Mouse (Mus musculus): ENCODE measurements around the gene Snx10.

Gene Snx10

DNA sequence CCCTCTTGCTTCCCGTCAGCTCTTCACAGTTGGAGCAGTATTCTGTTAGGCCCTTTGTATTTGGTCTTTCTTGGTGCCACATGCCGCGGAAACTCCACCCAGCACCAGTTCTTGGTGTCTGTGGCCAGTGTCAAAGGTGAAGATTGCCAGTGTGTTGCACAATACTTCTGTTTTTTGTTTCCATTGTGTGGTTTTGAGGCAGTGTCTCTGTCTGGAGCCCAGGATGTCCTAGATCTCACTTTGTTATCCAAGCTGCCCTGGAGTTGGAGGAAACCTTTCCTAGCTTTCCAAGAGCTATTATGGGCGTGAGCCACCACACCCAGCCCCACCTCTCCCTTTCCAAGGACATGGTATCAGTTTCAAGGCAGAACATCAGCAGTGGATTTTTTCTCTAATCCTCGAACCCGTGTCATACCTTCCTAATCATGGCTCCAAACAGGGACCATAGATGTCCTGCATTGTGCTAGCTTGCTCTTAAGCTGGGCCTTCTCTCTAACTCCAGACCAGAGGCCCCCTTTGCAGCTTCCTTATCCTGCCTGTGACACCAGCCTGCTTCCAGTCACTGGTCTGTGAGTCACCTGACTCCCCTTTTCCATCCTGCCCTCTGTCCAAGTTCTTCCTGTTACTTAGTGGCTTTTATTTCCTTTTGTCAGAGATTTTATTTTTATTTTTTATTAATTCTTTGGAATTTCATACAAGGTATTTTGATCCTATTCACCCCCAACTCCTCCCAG lies 9.9 kb downstream of the Snx10 start:
- peak; percentile 25 to 50 for DNase-seq

DNA sequence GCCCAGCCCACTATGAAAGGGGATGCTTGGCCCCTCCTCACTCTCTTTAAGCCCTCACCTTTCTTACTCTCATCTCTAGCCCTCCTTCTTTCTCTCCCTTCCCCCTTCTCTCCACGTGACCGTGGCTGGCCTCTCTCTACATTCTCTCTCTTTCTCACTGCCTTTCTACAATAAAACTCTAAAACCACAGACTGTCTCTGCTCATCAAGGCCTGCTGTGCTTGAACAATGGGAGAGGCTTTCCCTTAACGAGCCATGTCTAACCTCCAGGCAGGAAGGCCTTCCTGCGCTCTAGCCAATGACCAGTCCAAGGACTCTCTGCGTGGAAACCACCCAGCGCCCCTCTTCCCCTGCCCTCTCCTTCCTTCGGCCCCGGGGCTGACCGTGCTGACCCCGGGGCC lies 11.9 kb downstream of the Snx10 start:
- no peak for DNase-seq

DNA sequence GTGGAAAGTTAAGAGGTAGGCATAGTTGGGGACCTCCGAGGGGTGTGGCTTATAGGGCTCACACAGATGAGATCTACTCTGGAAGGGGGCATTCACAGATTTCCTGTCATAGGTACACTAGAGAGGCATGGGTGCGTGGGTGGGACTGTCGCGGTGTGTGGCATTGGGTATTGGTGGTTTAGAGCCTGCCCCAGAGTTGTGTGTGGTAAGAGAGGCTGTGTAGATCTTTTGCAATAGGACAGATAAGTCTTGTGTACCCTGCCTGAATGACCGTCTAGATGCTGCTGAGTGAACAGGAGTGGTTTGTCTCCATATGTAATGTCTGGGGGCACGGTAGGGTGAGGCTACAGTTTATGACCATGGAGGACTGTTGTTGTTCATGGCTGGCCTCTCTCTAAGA lies 16.8 kb downstream of the Snx10 start:
- no peak for DNase-seq

DNA sequence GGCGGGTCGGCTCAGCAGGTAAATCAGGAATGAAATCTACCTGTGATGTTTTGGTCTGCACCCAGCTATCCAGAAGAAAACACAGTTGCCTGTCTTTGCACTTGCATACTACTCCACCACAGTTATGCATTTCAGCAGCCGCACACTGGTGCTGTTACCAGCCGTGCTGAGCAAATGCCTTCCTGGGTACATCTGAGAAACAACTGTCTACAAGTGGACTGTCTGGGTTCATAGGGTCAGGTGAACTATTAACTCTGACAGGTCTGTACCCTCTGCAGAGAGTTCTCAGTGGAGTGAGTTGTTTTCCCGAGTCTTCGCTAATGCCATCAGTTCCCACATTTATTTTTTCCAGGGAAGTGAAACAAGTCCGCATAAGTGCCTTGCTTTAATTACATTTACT lies 17.7 kb downstream of the Snx10 start:
- DNase-seq: no peak

DNA sequence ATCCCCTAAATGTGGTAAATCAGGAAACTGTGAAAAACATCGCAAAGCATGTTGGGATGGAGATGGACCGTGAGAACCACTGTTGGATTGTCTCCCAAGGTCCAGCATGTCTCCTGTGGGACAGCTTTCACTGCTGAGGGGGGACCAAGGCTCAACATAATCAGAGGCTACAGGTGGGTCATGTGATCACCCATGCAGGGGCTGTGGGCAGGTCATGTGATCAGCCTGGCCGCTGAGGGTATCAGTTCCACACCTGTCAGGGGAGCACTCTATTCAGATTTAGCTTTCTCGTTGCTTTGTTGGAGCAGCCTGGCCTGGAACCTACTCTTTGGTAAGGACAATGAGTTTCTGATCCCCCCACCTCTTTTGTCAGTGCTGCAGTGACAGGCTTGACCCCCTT lies 18.4 kb downstream of the Snx10 start:
- DNase-seq: no peak

DNA sequence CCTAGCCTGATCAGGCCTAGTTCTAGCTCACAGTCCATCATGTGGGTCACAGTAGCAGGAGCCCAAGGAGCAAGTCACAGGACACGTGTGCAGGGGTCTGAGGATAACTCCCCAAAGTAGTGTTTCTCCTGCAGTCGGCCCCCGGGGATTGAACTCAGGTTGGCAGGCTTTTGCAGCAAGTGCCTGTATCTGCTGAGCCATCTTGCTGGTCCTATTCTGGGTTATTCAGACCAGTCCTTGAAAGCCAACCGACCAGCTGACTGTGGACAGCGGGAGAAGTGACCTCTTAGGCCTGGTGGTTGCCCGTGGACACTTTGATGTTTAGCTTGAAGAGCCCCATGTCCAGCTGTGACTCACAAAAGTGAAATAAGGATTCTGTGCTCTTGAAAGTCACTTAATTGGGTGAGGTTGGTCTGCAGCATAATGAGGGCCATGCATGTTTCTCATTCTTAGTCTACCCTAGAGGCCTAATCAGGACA lies 20.0 kb downstream of the Snx10 start:
- no peak for DNase-seq

DNA sequence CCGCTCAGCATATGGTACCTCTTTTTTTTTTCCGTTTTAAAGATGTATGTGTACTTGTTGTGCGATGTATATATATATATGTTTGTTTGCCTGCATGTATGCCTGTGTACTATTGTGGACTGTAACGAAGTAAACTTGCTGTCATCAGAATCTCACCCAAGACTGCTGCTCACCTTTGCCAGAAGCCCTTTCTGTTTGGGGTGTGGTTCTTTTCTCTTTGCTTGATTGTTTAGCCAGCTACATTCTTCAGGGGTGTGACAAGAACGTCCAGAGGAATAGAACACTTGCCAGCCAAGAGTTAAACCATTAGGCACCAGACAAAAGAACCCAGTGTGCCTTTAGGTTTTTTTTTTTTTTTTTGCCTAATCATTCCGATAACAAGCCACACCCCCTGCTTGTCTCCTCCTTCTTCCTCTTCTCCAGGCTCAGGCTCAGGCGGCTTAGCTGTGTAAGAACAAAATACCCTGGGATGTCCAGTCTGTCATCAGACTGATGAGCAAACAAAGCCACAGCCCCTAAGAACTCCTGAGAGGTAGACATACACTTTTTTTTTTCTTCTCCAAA lies 20.5 kb downstream of the Snx10 start:
- DNase-seq: peak in 1 of 2 experiments; percentile 49

DNA sequence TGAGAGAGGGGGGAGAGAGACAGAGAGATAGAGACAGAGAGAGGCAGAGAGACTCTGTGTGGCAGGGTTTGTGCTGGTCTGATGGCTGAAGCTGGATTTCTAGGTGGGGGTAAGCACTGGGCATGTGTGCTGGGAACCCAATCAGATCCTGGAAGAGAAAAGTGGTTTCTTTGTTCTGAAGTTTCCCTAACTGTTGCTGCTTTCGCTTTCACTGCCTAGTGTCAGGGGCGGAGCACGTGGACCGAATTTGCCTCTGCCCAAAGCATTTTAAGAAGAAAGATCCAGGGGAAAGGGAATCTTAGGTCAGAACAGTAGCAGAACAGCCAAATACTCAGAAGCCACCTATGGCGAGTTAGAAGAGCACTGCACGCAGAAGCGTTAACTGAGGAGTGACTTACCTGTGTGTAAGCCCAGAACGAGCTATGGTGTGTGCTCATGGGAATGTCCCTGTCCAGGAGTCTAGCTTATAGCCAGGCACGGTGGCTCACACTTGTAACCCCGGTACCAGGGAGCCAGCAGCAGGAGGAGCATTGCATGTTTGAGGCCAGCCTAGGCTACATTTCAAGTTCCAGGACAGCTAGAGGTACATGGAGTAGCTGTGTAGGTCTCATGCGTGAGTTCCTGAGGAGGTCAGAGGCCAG lies 21.6 kb downstream of the Snx10 start:
- DNase-seq: peak; percentile 34 to 43

DNA sequence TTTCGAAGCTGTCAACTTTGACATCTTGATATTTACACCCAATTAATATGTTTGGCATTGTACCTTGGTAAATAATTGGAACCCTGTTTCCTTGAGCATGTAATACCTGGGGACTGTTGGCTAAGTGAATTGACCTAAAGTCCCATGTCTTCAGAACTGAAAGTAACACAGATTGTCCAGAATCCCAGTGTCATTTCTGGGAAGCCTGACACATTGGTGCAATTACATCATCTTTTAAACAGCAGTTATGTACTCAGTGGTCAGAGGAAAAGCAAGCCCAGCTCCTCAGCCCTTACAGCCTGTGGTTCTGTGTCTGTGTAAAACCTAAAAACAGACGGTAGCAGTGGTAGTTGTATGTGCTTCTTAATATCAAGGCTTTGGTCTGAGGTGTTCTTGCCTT lies 22.4 kb downstream of the Snx10 start:
- no peak for DNase-seq

DNA sequence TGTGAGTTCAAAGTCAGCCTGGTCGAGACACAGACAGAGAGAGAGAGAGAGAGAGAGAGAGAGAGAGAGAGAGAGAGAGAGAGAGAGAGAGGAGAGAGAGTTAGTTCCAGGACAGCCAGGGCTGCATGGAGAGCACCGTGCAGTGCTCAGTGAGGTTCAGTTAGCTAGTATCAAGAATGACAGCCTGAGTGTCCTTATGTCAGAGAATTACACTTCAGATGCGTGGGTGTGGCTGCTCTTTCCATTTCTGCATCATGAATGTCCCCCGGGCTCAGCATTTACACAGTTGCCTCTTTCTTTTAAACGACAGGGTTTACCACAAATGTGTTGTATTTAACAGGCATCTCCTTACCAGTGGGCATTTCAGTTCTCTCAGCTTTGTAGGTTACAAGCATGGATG lies 25.1 kb downstream of the Snx10 start:
- no peak for DNase-seq

DNA sequence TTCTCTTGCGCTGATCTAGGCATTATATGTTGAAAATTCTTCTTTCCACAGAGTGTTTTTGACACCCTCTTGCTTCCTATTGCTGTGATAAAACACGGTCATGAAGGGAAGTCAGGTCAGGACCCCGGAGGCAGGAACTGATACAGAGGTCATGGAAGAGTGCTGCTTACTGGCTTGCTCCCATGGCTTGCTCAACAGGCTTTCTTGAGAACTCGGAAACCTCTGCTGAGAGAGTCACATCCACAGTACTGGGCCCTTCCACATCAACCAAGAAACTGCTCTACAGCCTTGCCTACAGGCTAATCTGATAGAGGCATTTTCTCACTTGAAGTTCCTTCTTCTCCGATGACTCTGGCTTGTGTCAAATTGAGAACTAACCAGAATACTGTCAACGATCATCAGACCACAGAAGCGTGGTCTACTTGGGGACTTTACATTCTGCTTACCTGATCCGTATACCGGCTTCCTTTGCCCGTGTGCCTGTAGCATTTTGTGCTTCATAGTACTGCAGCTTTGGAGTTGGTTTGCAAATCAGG lies 27.6 kb downstream of the Snx10 start:
- no peak for DNase-seq

DNA sequence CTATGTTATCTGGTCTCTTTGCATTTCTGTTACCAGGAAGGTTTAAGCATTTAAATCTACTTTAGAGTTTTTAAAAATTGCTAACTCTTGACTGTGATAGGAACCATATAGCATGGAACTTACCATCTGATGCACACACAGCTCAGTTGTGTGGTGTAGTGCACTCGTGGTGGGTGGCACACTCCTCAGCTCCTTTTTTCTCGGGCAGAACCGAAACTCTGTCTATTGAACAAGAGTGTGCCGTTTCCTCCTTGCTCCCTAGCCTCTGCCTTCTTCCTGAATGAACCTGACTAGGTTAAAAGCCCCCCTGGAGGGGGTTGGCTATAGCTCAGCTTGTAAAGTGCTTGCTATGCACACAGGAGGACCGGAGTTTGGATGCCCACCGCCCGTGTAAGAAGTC lies 32.9 kb downstream of the Snx10 start:
- no peak for DNase-seq

DNA sequence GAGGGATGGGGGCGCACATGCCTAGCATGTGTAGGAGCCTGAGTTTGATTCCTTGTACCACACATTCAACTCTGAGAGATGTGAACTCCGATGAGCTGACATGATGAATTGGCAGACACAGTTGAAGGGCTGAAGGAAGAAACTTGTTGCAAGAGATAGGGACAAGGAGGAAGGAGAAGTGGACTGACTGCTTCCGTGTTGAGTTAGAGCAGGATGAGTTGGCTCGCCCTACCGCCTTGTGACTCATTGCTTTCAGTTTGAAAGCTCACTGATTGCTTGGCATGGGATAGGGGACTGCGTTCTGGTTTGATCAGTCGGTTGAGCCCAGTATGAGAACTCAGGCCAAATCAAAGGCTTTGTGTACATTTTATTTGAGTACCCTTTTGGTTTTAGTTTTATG lies 34.6 kb downstream of the Snx10 start:
- peak in 1 of 2 experiments; percentile 20 for DNase-seq

DNA sequence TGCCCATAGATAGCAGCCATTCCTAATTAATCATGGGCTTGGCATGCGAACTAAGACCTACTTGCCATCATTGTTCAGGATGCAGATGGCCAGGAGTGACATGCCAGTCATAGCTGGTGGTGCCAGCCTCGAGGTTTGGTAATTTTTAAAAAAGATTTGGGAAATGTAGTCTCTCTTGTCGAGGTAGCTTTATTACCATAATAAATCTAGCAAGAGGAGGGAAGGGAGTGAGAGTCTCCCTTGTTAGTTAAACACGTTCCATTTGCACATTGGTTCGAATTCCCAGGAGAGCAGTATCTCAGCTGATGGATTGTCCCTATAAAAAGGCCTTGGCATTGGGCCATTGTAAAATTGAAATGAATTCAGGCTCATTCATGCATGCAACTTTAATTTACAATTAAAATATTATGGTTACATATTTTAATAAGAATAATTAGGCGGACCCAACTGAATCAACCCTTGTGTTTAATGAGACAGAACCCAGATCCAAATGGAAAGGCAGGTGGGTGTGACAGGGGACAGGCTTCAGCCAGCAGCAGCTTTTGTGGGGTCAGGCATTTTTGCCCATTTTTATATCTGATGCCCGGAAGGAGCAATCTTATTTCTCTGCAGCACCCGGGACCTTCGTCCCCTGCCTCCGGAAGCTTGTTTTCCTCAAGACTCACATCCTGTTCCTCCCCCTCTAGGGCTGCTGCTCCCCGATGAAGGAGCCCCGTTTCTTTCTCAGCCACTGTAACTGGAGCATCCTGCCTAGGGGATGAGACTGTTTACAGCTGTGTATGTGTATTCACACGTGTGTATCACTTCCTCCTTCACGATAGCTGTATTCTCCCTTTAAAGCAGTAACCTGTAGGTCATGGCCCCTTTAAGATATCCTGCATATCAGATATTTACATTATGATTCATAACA lies 43.3 kb downstream of the Snx10 start:
- DNase-seq: no peak

DNA sequence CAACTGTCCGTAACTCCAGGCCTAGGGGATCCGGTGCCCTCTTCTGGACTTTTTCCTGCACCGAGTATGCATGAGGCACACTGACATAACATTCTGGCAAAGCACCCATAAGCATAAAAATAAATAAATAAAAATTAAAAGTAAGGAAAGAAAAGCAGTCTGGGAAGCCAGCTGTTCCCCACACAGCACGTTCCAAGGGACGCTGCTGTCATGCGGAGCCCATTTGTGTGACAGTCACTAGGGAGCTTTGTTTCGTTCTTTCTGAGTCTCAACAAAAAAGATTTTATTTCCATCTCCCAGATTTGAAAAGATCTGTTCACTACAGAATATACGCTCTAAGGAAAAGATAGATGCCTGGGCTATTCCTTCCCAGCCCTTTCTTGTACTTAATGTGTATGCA lies 45.4 kb downstream of the Snx10 start:
- DNase-seq: no peak

DNA sequence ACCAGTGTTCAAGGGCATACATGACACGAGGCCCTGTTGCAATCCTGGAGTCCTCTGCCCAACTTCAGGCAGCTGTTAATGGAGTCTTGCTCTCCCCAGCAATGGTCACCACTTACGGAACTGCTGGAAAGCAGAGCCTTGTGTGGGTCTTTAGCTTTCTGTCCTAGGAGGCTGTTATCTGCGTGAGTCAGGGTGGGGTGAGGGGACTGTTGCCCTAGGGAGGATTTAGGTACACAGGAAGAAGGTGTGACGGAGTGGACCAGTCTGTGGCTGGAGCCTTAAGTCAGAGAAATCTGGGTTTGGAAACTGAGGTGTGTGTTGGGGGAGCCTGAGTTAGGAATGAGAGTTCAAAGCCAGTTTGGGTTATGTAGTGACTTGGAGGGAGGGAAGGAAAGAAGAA lies 49.4 kb downstream of the Snx10 start:
- no peak for DNase-seq

DNA sequence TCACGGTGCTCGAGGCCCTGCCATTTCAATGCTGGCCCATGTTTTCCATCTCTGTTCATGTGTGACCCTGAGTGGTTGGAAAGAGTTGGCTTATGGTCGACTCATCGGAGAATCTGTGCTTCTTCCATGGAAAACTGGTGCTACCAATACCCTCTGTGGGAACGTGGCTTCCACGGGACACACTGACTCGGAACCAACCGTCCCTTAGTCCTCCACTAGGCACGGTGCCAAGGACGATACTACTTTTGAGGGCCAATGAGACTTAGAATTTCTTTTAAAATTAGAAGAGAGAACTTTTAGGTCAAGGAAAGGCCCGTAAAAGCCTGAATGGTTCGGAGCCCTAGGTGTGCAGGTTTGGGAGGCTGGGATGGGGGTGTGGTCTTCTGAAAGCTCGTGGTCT lies 50.4 kb downstream of the Snx10 start:
- DNase-seq: no peak

DNA sequence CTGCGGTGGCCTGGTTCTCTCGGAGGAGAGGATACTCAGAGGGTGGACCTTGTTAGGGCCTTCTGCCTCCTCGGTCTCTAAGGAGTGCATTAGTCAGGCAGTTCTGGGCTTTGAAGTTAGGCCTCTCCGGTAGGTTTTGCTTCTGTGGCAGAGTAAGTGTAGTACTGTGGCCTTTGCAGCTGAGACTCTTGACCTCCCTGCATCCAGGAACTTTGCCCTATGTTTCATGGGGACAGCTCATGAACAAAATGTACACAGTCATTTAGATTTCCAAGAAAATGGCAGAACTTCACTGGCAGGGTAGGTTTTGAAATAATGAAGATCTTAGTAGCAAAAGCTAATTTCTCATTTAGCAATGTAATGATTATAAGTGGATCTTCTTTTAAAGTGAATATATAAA lies 54.7 kb downstream of the Snx10 start:
- DNase-seq: no peak

DNA sequence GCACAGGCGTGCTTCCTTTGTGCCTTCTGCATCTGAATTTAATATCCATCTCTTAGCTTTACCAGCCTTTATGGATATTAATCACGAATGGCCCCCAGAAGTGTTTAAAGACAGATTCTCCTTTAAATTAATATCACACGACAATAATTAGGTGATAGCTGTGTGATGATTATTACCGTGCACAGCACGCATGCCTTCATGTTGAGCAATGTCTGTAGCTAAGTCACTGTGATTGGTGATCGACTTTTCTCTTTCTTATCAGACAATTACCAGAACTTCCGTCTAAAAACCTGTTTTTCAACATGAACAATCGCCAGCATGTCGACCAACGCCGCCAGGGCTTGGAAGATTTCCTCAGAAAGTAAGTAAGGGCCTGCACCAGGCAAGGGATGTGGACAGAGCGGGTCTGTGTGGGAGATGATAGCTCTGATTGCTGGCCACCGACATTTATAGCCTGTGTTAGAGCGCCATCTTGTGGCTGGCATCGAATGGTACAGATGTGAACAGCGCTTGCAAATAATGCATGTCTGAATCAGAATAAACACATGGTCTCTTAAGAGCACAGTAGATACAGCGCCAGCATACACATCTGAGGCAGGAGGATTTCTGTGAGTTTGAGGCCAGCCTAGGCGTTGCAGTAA lies 56.5 kb downstream of the Snx10 start:
- DNase-seq: peak; percentile 82 to 88

DNA sequence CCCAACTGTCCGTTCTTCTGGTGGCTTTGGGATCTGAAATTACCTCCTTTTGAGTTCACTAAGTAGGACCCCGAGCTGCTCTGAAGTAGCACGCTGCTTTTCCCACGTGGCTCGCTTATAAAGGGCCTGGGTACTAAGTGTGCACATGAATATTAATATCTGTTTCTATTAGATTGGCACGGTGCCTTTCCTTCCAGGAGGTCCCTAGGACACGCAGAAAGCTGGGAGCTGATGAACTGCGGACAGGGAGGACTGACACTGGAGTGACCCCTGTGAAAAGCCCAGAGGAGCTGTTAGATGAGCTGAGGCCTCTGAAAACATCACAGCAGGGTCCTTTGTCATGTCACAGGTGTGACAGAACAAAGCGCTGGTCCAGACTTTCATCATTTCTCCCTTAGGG lies 57.7 kb downstream of the Snx10 start:
- DNase-seq: no peak

DNA sequence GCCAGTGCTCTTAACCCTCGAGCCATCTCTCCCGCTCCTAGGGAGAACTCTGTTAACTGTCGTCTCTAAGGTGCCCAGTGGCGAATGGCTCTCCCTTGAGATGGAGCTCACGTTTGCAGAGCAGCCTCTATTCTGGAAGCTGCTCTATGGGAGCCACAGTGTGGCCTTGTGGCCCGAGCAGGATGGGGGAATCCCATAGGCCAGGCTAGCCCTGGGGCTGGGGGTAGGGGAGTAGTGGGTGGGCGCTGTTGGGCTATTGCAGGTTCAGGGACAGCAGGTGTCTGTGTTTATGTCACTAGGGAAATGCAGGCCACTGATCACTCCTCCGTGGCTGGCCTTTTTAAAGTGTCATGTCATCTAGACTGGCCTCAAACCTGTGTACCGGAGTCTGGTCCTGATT lies 58.4 kb downstream of the Snx10 start:
- no peak for DNase-seq

DNA sequence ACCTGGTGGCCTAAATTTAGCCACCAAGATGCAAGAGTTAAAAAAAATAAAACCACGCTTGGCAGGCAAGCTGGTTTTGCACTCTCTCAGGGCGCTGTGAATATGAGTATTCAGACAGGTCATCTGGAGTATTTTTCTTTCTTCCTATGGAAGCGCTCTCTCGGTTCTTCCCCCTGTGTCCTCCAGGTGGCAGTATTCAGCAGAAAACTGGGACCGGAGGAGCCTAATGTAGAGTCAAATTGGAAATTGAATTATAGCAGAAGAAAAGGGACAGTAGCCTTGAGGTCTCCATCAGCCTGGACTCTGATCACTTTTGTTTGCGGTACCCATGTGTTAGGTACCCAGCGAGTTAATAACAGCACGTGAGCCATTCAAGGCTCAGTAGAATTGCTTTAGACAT lies 62.3 kb downstream of the Snx10 start:
- peak; percentile 39 to 72 for DNase-seq

DNA sequence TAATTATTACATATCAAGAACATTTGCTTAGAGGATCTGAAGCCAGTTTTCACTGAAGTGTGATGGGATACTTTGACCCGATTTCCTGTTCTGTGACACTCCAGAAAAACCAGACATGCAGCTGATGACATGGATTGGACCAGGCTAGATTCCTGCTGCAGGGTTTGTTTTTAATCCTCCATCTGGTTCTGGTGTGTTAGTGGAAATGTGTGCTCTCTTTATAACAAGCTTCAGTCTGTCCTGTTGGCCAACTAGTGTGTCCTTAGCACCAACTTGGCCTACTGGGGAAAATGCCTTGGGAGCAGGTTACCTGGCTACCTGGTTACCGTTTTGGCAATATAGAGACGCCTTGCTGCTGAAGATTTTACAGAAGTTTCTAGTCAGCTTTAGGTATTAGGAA lies 63.6 kb downstream of the Snx10 start:
- DNase-seq: no peak

Data from lung, postnatal 4 days (tissue).